In genomic region chr13:70599964-70600619, GRCm38 (mm10) we compare ENCODE assay signal across 21 mouse cellular contexts. TPM values are rescaled to one million over a fixed set of nuclear protein-coding genes. Genes with fewer than 3 reads are reported as not detected.
A peak's percentile ranks its signal among the peaks of the same experiment; 100 is the strongest.
DNase-seq lines count a peak whose midpoint lies in the region; ATAC-seq and TF ChIP-seq lines count a peak whose summit lies in the region.
"Had no signal": no experiment of that assay in that cellular context is flagged by ENCODE, and none has a peak within 500 bp of the region (broad histone marks: within the 10 kb centered on the region; RNA-seq: fewer than 3 reads in every experiment).

No protein-coding gene starts in this region.

- no peaks in the 10 kb centered on the region for H3K4me1 ChIP-seq in forebrain, embryonic 13.5 days
- H3K4me1 ChIP-seq in forebrain, embryonic 11.5 days (replicated peaks; ENCODE audit: control insufficient read depth, insufficient read depth, low read length): no peaks in the 10 kb centered on the region
- H3K4me1 ChIP-seq: embryonic facial prominence, embryonic 13.5 days; heart, embryonic 12.5 days; hindbrain, embryonic 13.5 days; limb, embryonic 15.5 days; midbrain, embryonic 15.5 days had no signal

- WGBS in forebrain, embryonic 13.5 days: 74% methylated on average over 12 of the region's 12 CpGs
- WGBS in forebrain, embryonic 11.5 days: 82% methylated on average over 12 of the region's 12 CpGs

- intact Hi-C loops in gastrocnemius, adult 2 months (cut with DNase I): no loop called here

- H3K4me3 ChIP-seq in forebrain, embryonic 13.5 days: no peak overlapping the region
- H3K4me3 ChIP-seq in forebrain, embryonic 11.5 days (ENCODE audit: low read depth, low read length): no peak overlapping the region
- H3K4me3 ChIP-seq in gastrocnemius, adult 2 months: no peak overlapping the region
- H3K4me3 ChIP-seq: embryonic facial prominence, embryonic 13.5 days; heart, embryonic 12.5 days; hindbrain, embryonic 13.5 days; layer of hippocampus, adult 2 months; limb, embryonic 15.5 days; midbrain, embryonic 15.5 days had no signal

- DNase-seq in forebrain, embryonic 11.5 days (ENCODE audit: low spot score): no peak
- peak; percentile 45 for DNase-seq in 416B (ENCODE audit: low read depth)
- peak; percentile 36 for DNase-seq in kidney, adult 18-20 months
- DNase-seq in kidney, postnatal 10 days: peak; percentile 27
- DNase-seq in gastrocnemius, adult 2 months: no peak
- DNase-seq in cerebellum, adult 11 months: no peak
- DNase-seq: adrenal gland, postnatal 36 days; cerebellum, adult 9-11 months; heart, postnatal 14 days; thymus, postnatal 36 days had no signal

- H3K27me3 ChIP-seq in forebrain, embryonic 13.5 days: no peaks in the 10 kb centered on the region
- no peaks in the 10 kb centered on the region for H3K27me3 ChIP-seq in forebrain, embryonic 11.5 days (ENCODE audit: control insufficient read depth, insufficient read depth, low read length)
- H3K27me3 ChIP-seq: embryonic facial prominence, embryonic 13.5 days; heart, embryonic 12.5 days; hindbrain, embryonic 13.5 days; limb, embryonic 15.5 days; midbrain, embryonic 15.5 days had no signal

- ATAC-seq in forebrain, embryonic 13.5 days: 0 out of 2 replicates have a peak, but pooled peaks have one; percentile 13
- ATAC-seq in forebrain, embryonic 11.5 days (replicated peaks; ENCODE audit: low FRiP score): no peak
- ATAC-seq in inflammation-experienced regulatory T-cells, adult 6 months: no peak
- ATAC-seq: CD4-positive, CD25-positive, alpha-beta regulatory T cell, adult 4 months; lung, postnatal 0 days; midbrain, embryonic 15.5 days had no signal

- H3K36me3 ChIP-seq in forebrain, embryonic 13.5 days (ENCODE audit: poor library complexity, severe bottlenecking): peaks cover 85% of the 10 kb centered on the region
- H3K36me3 ChIP-seq in forebrain, embryonic 11.5 days (ENCODE audit: control insufficient read depth, insufficient read depth, low read length): no peaks in the 10 kb centered on the region; the same call in 1 of the 2 replicates

- no peaks in the 10 kb centered on the region for H3K9me3 ChIP-seq in forebrain, embryonic 13.5 days (replicated peaks)
- H3K9me3 ChIP-seq in forebrain, embryonic 11.5 days (ENCODE audit: control insufficient read depth, low read length): no peaks in the 10 kb centered on the region
- H3K9me3 ChIP-seq: embryonic facial prominence, embryonic 13.5 days; heart, embryonic 12.5 days; hindbrain, embryonic 13.5 days; limb, embryonic 15.5 days; midbrain, embryonic 15.5 days had no signal

- no peak overlapping the region for H3K4me2 ChIP-seq in forebrain, embryonic 13.5 days
- no peak overlapping the region for H3K4me2 ChIP-seq in forebrain, embryonic 11.5 days (ENCODE audit: low read depth, low read length, severe bottlenecking)
- H3K4me2 ChIP-seq: embryonic facial prominence, embryonic 13.5 days; heart, embryonic 12.5 days; hindbrain, embryonic 13.5 days; limb, embryonic 15.5 days; midbrain, embryonic 15.5 days had no signal

- TF ChIP-seq CTCF in gastrocnemius, adult 2 months (IDR thresholded peaks at IDR 0.05): no peak

- no peak overlapping the region for H3K9ac ChIP-seq in forebrain, embryonic 13.5 days
- no peak overlapping the region for H3K9ac ChIP-seq in forebrain, embryonic 11.5 days (ENCODE audit: low read length)
- H3K9ac ChIP-seq: embryonic facial prominence, embryonic 13.5 days; heart, embryonic 12.5 days; hindbrain, embryonic 13.5 days; limb, embryonic 15.5 days; midbrain, embryonic 15.5 days had no signal

- no peak overlapping the region for H3K27ac ChIP-seq in forebrain, embryonic 13.5 days
- H3K27ac ChIP-seq in forebrain, embryonic 11.5 days (ENCODE audit: low read depth, low read length): no peak overlapping the region
- no peak overlapping the region for H3K27ac ChIP-seq in gastrocnemius, adult 2 months
- H3K27ac ChIP-seq: embryonic facial prominence, embryonic 13.5 days; hindbrain, embryonic 13.5 days; layer of hippocampus, adult 2 months; limb, embryonic 15.5 days; midbrain, embryonic 15.5 days; stomach, postnatal 0 days had no signal

RNA-seq across cellular contexts. Expression of gene Ice1, which starts 37.3 kb away (rescaled TPM):
- polyA plus RNA-seq in forebrain, embryonic 13.5 days (2015; fragmentation: Nextera tagmentation; extraction: Ambion mirVana): 22.4 and 27.2 TPM in 2 replicates
- 33.2 and 34.9 TPM in 2 replicates for polyA plus RNA-seq in forebrain, embryonic 11.5 days (2014; fragmentation: Nextera tagmentation; extraction: Ambion mirVana)
- total RNA-seq in gastrocnemius, adult 2 months (2021): 10 to 100 TPM; 17.1 to 22.8 TPM
- polyA plus RNA-seq in inflammation-experienced regulatory T-cells, adult 6 months (2017; shearing (Covaris generic)): 10 to 100 TPM; 11.1 to 28.4 (median 20.2) TPM

Comparison
In these comparisons a context has a peak if more than half of its experiments do, and no peak if none do; other contexts are left out.
1. DNase-seq: peak in 416B (single experiment), kidney, adult 18-20 months (single experiment) and kidney, postnatal 10 days (single experiment); none in forebrain, embryonic 11.5 days (single experiment), gastrocnemius, adult 2 months (single experiment) and cerebellum, adult 11 months (single experiment).